8 mouse cellular contexts compared by ENCODE assay signal in genomic region chr6:41055581-41055980, GRCm38 (mm10). TPM values are rescaled to one million over a fixed set of nuclear protein-coding genes. Genes with fewer than 3 reads are reported as not detected.
DNase-seq lines count a peak whose midpoint lies in the region; ATAC-seq and TF ChIP-seq lines count a peak whose summit lies in the region.

No protein-coding gene starts in this region.

- WGBS in kidney, postnatal 0 days = 41% methylated on average over 2 of the region's 2 CpGs

- intact Hi-C loops in left cerebral cortex, postnatal 25 days (cut with DNase I) = loop anchor here (5.0 to 10.0 kb wide), 2 partner anchors 209 to 502 kb away; no protein-coding TSS in a partner anchor

- no peaks in the 10 kb centered on the region for H3K27me3 ChIP-seq in kidney, postnatal 0 days (ENCODE audit: insufficient read depth, low read length)
- no peaks in the 10 kb centered on the region for H3K27me3 ChIP-seq in splenic B cell, adult 2 months (ENCODE audit: control insufficient read depth, insufficient read depth, low read length, poor library complexity, severe bottlenecking)

- no peaks in the 10 kb centered on the region for H3K36me3 ChIP-seq in kidney, postnatal 0 days (ENCODE audit: insufficient read depth, low read length)
- H3K36me3 ChIP-seq in splenic B cell, adult 2 months (ENCODE audit: control insufficient read depth, insufficient read depth, low read length, poor library complexity, severe bottlenecking) = no peaks in the 10 kb centered on the region

- H3K4me2 ChIP-seq in kidney, postnatal 0 days (ENCODE audit: low read length) = no peak overlapping the region

- no peak overlapping the region for H3K4me3 ChIP-seq in kidney, postnatal 0 days (replicated peaks; ENCODE audit: low read depth, low read length)

- no peaks in the 10 kb centered on the region for H3K9me3 ChIP-seq in kidney, postnatal 0 days (replicated peaks; ENCODE audit: low read length)

- peak; percentile 51 for DNase-seq in kidney, postnatal 0 days (ENCODE audit: low spot score)
- no peak for DNase-seq in kidney, adult 11 months
- peak; percentile 5 for DNase-seq in A20 (ENCODE audit: low read depth, low spot score)
- peak; percentile 77 for DNase-seq in CD4-positive, CD25-positive, alpha-beta regulatory T cell, adult 2 months (ENCODE audit: low read depth, low spot score)
- DNase-seq in c-Kit-positive CD71-negative TER-119-negative erythroid progenitor cells, embryonic 14.5 days (ENCODE audit: low read depth) = peak; percentile 55
- peak; percentile 35 to 50 for DNase-seq in left cerebral cortex, postnatal 25 days (ENCODE audit: low spot score in 2 of 2)
- DNase-seq in splenic B cell, adult 2 months (ENCODE audit: low read depth, low spot score) = peak; percentile 62
- no peak for DNase-seq in frontal cortex, postnatal 10 days (ENCODE audit: low spot score in 2 of 2)

- no peak overlapping the region for H3K9ac ChIP-seq in kidney, postnatal 0 days (ENCODE audit: low read depth, low read length)

- TF ChIP-seq CTCF in kidney, postnatal 0 days (IDR thresholded peaks at IDR 0.05; ENCODE audit: low read depth) = peak; percentile 79

- no peaks in the 10 kb centered on the region for H3K4me1 ChIP-seq in kidney, postnatal 0 days (replicated peaks; ENCODE audit: insufficient read depth, low read length)

- ATAC-seq in kidney, postnatal 0 days (replicated peaks; ENCODE audit: low FRiP score, low read depth) = no peak

- no peak overlapping the region for H3K27ac ChIP-seq in kidney, postnatal 0 days

RNA-seq across cellular contexts. Expression of gene 2210010C04Rik, which starts 20.3 kb away (rescaled TPM):
- not detected in 2 replicates for polyA plus RNA-seq in kidney, postnatal 0 days (2015; fragmentation: Nextera tagmentation; extraction: Ambion mirVana)
- not detected for total RNA-seq in left cerebral cortex, postnatal 25 days (2021)

RNA-seq across cellular contexts. Expression of gene Gm2663, which starts 56.3 kb away (rescaled TPM):
- 0.13 TPM in 1 of 2 replicates, not detected in the other for polyA plus RNA-seq in kidney, postnatal 0 days (2015; fragmentation: Nextera tagmentation; extraction: Ambion mirVana)
- not detected for total RNA-seq in left cerebral cortex, postnatal 25 days (2021)

Comparison
In these comparisons a context has a peak if more than half of its experiments do, and no peak if none do; other contexts are left out.
1. DNase-seq: peak in kidney, postnatal 0 days (single experiment), A20 (single experiment), CD4-positive, CD25-positive, alpha-beta regulatory T cell, adult 2 months (single experiment), c-Kit-positive CD71-negative TER-119-negative erythroid progenitor cells, embryonic 14.5 days (single experiment), left cerebral cortex, postnatal 25 days (2 of 2) and splenic B cell, adult 2 months (single experiment); none in kidney, adult 11 months (single experiment) and frontal cortex, postnatal 10 days (0 of 2).